Mouse (Mus musculus) hindbrain, postnatal 0 days (tissue): ENCODE measurements around the gene Bad. TPM values are rescaled to one million over a fixed set of nuclear protein-coding genes. Genes with fewer than 3 reads are reported as not detected.

Experiments used
- ATAC-seq: fragments of 200-750 bp; cut with Nextera tagmentation; 2 replicates; pipeline ENCODE4 v1.8.0; 2017; ENCODE audit warnings: mild to moderate bottlenecking, moderate TSS enrichment, moderate library complexity
- DNase-seq: peaks from one replicate; pipeline ENCODE4 v3.0.0-alpha.2; 2015; ENCODE audit warnings: low spot score
- H3K27ac ChIP-seq: fragments of 300-500 bp; sonication (generic); 2 replicates; pipeline ENCODE4 v1.5.1; 2014; ENCODE audit warnings: mild to moderate bottlenecking
- H3K27me3 ChIP-seq: fragments of 300-500 bp; sonication (generic); 2 replicates; pipeline ENCODE4 v1.6.1; 2014; ENCODE audit warnings: low read length, mixed read lengths; ENCODE audit not compliant: insufficient read depth
- H3K36me3 ChIP-seq: fragments of 300-500 bp; sonication (generic); 2 replicates; pipeline ENCODE4 v1.6.1; 2014; ENCODE audit warnings: low read length, mixed read lengths; ENCODE audit not compliant: insufficient read depth
- H3K4me1 ChIP-seq: fragments of 300-500 bp; sonication (generic); 2 replicates; pipeline ENCODE4 v1.6.1; 2014; ENCODE audit warnings: antibody characterized with exemption, low read length, mixed read lengths; ENCODE audit not compliant: insufficient read depth
- H3K4me2 ChIP-seq: fragments of 300-500 bp; sonication (generic); 2 replicates; pipeline ENCODE4 v1.6.1; 2014; ENCODE audit warnings: low read depth, mild to moderate bottlenecking, low read length, moderate library complexity, mixed read lengths
- H3K4me3 ChIP-seq: fragments of 300-500 bp; sonication (generic); 2 replicates; pipeline ENCODE4 v1.5.1; 2014; ENCODE audit warnings: low read length
- H3K9ac ChIP-seq: fragments of 300-500 bp; sonication (generic); replicated peaks from 2 replicates; pipeline ENCODE4 v1.6.1; 2014; ENCODE audit warnings: mild to moderate bottlenecking, low read length, moderate library complexity, mixed read lengths
- H3K9me3 ChIP-seq: fragments of 300-500 bp; sonication (generic); 2 replicates; pipeline ENCODE4 v1.6.1; 2016; ENCODE audit warnings: low read length, mixed read lengths
- CTCF ChIP-seq: IDR thresholded peaks from 2 replicates; pipeline ENCODE4 v1.5.1; 2016; ENCODE audit warnings: antibody characterized with exemption, control low read depth, low read depth
- WGBS: fragments of 180-500 bp; shearing (Covaris S2); extraction: QIAGEN DNeasy Blood & Tissue Kit; methylation state at CpG from one replicate; pipeline ENCODE4 v1.1.7; 2014; 5-methylcytosine and 5-hydroxymethylcytosine counted together
- polyA plus RNA-seq: library from polyadenylated mRNA; unstranded; fragments of >200 nt; fragmentation: Nextera tagmentation; extraction: Ambion mirVana; gene quantifications from 2 replicates; pipeline ENCODE4 v1.2.1, GENCODE M21; 2015
- total RNA-seq: library from RNA; depleted of rRNA; stranded (reverse); fragments of >200 nt; gene quantifications from 2 replicates; pipeline ENCODE4 v1.2.3, GENCODE M21; 2014

Gene Bad
- total and polyA plus RNA-seq, 2 experiments from 2014 or later: 58.2 to 86.6 TPM

DNA sequence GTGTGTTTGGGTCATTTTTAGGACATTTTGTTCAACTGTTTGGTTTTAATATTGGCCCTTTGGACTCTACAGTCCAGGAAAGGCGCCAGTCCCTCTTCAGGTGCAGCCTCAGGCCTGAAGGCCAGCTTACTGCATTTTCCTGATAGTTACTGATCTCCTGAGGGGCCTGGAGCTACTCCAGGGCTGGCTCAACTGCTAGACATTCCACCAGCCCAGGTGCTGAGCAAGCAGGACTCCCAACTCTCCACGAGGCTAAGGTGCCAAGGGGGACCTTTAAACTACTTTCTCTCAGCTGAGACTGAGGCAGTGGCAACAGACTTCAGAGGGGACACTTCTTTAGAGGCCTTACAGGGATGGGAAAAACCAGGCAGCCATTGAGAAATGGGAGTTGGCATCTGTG, 36.8 kb upstream of the Bad start:
- no peak overlapping the region for H3K9ac ChIP-seq
- H3K4me1 ChIP-seq: peaks cover 6% of the 10 kb centered on the region; the same call in 1 of the 2 replicates
- no peak overlapping the region for H3K27ac ChIP-seq
- H3K27me3 ChIP-seq: no peaks in the 10 kb centered on the region
- TF ChIP-seq CTCF: no peak
- 84% methylated on average over 2 of the region's 2 CpGs for WGBS
- peaks cover 15% of the 10 kb centered on the region for H3K36me3 ChIP-seq
- H3K4me3 ChIP-seq: no peak overlapping the region
- no peak overlapping the region for H3K4me2 ChIP-seq
- H3K9me3 ChIP-seq: no peaks in the 10 kb centered on the region
- ATAC-seq: no peak
- DNase-seq: no peak

DNA sequence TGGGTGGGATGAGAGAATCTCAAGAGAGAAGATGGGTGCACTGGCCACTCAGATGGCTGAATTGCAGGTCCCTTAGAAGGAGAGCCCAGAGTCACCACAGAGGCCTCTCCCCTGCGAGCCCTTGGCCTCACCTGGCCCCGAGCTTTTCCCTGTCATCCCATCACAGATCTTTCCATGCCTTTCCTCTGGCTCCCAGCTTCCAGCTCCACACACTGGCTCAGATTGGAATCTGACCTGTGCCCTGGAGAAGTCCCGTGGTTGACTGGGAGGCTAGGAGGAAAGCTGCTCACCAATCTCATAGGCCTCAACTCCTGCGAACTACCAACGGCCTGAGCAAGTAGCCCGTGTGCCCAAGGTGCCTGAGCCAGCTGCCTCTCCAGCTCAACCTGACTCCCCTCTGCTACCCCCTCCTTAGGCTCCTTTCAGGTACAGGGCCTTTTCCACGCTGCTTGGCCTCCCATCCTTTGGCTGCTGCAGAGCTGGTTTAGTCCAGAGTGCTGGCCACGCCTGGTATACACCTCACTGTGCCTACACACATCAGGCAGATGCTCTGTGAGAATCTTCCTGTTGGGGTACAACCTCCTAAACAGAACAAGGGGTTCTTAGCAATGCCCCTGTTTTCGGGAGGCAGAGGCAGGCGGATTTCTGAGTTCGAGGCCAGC, 36.0 kb upstream of the Bad start:
- peaks cover 15% of the 10 kb centered on the region for H3K36me3 ChIP-seq
- H3K4me3 ChIP-seq: no peak overlapping the region
- H3K9ac ChIP-seq: no peak overlapping the region
- no peaks in the 10 kb centered on the region for H3K27me3 ChIP-seq
- H3K27ac ChIP-seq: no peak overlapping the region
- no peaks in the 10 kb centered on the region for H3K9me3 ChIP-seq
- peaks cover 6% of the 10 kb centered on the region; the same call in 1 of the 2 replicates for H3K4me1 ChIP-seq
- no peak for DNase-seq
- WGBS: 96% methylated on average over 11 of the region's 11 CpGs
- TF ChIP-seq CTCF: no peak
- H3K4me2 ChIP-seq: no peak overlapping the region
- no peak for ATAC-seq

DNA sequence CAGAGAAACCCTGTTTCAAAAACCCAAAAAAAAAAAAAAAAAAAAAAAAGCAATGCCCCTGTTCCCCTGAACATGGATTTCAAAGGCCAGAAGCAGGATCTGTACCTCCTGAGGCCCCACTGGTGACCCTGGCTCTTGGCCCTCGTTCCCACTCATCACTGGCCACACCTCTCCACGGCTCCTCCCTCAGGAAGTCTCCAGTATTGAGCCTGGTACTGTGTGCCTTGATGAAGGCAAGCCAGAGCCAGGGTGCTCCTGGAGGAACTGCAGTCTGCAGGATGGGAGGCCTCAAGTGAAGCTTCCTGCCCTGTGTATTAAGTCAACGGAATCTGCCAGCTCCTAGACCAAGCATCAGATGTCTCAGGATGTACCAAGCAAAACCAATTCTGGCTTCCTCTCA, 35.5 kb upstream of the Bad start:
- Histone ChIP-seq H3K4me2 (no peak overlapping the region), H3K9ac (no peak overlapping the region), H3K27me3 (no peaks in the 10 kb centered on the region), H3K4me1 (peaks cover 9% of the 10 kb centered on the region; the same call in 1 of the 2 replicates), H3K36me3 (peaks cover 16% of the 10 kb centered on the region), H3K9me3 (no peaks in the 10 kb centered on the region), H3K27ac (no peak overlapping the region), H3K4me3 (no peak overlapping the region)
- no peak for DNase-seq
- WGBS: 77% methylated on average over 3 of the region's 3 CpGs
- no peak for TF ChIP-seq CTCF
- no peak for ATAC-seq

DNA sequence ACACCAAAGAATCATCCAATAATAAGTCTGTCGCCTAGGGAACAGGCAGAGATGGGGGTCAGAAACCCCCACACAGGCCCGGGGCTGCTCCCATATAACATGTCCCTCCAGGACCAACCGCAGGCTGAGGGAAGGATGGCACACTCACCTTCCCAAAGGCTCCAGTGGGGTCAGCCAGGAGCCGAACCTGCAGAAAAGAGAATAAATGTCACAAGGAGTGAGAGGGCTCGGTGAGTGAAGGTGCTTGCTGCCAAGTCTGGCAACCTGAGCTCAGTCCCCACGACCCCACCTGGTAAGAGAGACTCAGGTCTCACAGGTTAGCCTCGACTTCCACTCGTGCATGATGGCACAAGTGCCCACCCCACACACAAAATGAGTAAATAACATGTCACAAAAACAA, 34.6 kb upstream of the Bad start:
- DNase-seq (no peak), ATAC-seq (no peak)
- H3K27ac ChIP-seq: no peak overlapping the region
- no peak overlapping the region for H3K4me2 ChIP-seq
- no peak overlapping the region for H3K9ac ChIP-seq
- no peak overlapping the region for H3K4me3 ChIP-seq
- no peaks in the 10 kb centered on the region for H3K27me3 ChIP-seq
- 91% methylated on average over 8 of the region's 8 CpGs for WGBS
- H3K36me3 ChIP-seq: peaks cover 25% of the 10 kb centered on the region
- no peaks in the 10 kb centered on the region for H3K9me3 ChIP-seq
- no peak for TF ChIP-seq CTCF
- H3K4me1 ChIP-seq: peaks cover 10% of the 10 kb centered on the region; the same call in 1 of the 2 replicates

DNA sequence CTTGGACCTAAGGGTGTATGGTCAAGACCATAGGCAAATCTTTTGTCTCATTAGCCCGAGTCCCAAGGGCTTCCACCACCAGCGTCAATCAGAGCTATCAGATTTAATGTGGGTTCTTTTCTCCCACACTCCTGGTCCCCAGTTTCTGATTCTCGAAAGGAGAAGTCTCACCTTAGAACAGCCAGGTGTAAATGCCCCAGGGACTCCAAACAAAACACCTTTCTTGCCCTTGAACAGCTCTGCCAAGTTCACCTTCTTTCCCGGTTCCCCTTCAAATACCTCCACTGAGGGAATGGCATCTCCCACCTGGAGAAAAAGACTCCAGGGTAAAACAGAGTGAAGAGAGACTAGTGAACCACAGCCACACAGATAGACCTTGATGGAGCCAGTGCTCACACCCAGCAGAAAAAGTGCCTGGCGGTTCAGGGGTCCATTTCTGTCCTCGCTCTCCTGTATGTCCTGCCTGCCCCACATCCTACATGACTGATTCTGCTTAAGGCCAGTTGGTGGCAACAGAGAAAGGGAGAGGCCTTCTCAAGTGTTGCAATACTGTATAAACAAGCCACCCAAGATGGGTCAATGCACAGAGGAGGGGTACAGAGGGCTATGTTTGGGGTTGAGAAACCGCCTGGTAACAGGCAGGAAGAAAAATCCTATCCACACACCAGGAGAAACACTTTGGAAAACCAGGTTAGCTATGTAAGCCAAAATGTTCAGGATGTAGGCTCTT, 33.7 kb upstream of the Bad start:
- Histone ChIP-seq H3K9me3 (no peaks in the 10 kb centered on the region), H3K27me3 (no peaks in the 10 kb centered on the region), H3K4me1 (peaks cover 10% of the 10 kb centered on the region; the same call in 1 of the 2 replicates), H3K4me2 (peak overlapping the region; percentile 73), H3K27ac (no peak overlapping the region), H3K4me3 (peak overlapping the region; percentile 55), H3K9ac (no peak overlapping the region; the same call in 1 of the 2 replicates), H3K36me3 (peaks cover 34% of the 10 kb centered on the region)
- no peak for DNase-seq
- TF ChIP-seq CTCF: no peak
- ATAC-seq: no peak
- 87% methylated on average over 7 of the region's 7 CpGs for WGBS

DNA sequence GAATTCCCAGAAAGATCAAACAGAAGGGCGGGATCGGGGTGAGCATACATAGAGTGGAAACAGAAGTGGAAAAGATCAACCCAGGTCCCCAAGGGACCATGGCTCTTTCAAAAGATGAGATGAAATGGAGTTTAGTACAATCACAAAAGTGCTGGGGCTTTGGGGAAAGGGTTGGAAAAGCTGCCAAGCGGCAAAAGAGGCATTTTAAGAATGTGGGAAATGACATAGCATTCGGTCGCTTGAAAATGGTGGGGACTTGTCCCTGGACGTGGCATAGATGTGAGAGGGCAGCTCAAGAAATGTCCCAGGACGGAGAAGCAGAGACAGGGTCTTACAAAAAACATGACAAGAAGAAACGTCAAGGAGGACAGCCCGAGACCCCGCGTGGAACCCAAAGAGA, 32.6 kb upstream of the Bad start:
- peak; percentile 38 for DNase-seq
- peak overlapping the region; percentile 55 for H3K4me3 ChIP-seq
- WGBS: 11% methylated on average over 11 of the region's 11 CpGs
- no peak for ATAC-seq
- no peak for TF ChIP-seq CTCF
- peak overlapping the region; percentile 98 for H3K27ac ChIP-seq
- no peaks in the 10 kb centered on the region for H3K9me3 ChIP-seq
- H3K9ac ChIP-seq: peak overlapping the region; percentile 63
- peak overlapping the region; percentile 73 for H3K4me2 ChIP-seq
- H3K36me3 ChIP-seq: peaks cover 42% of the 10 kb centered on the region
- no peaks in the 10 kb centered on the region for H3K27me3 ChIP-seq
- H3K4me1 ChIP-seq: peaks cover 10% of the 10 kb centered on the region; the same call in 1 of the 2 replicates
